Mouse (Mus musculus) stomach, postnatal 0 days (tissue): ENCODE results near the gene Kidins220.

Source experiments
- CTCF ChIP-seq: IDR thresholded peaks from 2 replicates; pipeline ENCODE4 v1.5.1; 2016; ENCODE audit warnings: antibody characterized with exemption, low read depth, mild to moderate bottlenecking, moderate library complexity
- EP300 ChIP-seq: optimal IDR thresholded peaks from 2 replicates; pipeline ENCODE3; 2016; ENCODE audit warnings: antibody characterized with exemption

DNA sequence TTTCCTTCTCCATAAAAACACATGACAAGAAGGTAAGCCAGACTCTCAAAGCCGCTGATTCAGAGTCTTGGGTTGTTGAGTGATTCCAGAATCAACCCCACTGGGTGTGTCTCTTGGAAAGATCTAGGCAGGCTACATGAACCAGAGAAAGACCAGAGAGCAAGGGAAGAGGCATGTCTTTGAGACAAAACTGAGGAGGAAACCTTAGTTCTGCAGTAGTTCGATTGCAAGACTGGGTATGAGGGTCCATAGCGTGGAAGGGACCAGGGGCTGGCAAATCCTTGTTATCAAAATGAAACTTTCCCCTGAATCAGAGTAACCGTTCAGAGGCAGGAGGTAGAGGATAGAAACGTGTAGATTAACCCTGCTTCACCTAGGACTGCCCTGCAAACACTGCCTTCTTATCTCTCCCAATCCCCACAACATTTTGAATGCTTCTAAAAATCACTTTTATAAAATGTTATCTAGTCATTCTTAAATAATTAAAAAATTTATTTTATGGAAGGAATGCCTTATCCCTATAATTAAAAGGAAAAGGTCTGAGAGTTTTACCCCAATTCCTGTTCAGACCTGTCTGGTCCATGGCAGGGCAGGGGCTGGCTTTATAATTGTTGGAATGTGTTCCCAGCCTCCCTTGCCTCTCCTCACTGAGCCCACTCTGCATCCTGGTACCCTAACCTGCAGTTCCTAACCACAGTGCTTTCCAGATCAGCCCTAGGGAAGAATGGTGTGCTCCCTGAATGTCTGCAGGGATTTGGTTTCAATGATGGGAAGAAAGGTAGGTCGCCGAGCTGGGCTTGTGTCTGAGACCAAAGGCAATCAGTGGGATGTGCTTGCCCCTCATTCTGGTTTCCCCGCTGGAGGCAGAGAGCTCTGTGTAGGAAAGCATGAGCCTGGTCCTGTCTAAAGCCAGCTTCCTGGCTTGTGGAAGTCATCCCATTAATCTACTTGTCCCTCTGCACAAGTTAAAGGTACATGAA lies 2.1 kb upstream of the Kidins220 start:
- TF ChIP-seq CTCF (no peak), EP300 (no peak)
